Mouse (Mus musculus): ENCODE measurements around the gene Ghdc. TPM values are rescaled to one million over a fixed set of nuclear protein-coding genes. Genes with fewer than 3 reads are reported as not detected.

Gene Ghdc
- polyA plus RNA-seq, 1 experiment, result 18.2 TPM

- WGBS, result under 1% methylated on average over 13 of the region's 13 CpGs
- H3K4me3 ChIP-seq (replicated peaks; ENCODE audit: extremely low read depth, low read depth, low read length), result peak overlapping the region; percentile 98
- TF ChIP-seq CTCF (IDR thresholded peaks at IDR 0.05; ENCODE audit: insufficient read depth, low read length) (no peak), POLR2A (IDR thresholded peaks at IDR 0.05; ENCODE audit: borderline replicate concordance, extremely low read depth, low read depth, low read length) (no peak)
- H3K4me1 ChIP-seq (ENCODE audit: control insufficient read depth, insufficient read depth, low read length), result peaks cover 18% of the 10 kb centered on the region
- no peak for DNase-seq
Measured at GRCm38 (mm10) chr11:100737105-100737733, 33.5 kb downstream of the Ghdc start.

- TF ChIP-seq CTCF (IDR thresholded peaks at IDR 0.05; ENCODE audit: insufficient read depth, low read length) (no peak), POLR2A (IDR thresholded peaks at IDR 0.05; ENCODE audit: borderline replicate concordance, extremely low read depth, low read depth, low read length) (no peak)
- H3K4me1 ChIP-seq (ENCODE audit: control insufficient read depth, insufficient read depth, low read length), result peaks cover 18% of the 10 kb centered on the region
- 44% methylated on average over 4 of the region's 4 CpGs for WGBS
- no peak for DNase-seq
- H3K4me3 ChIP-seq (replicated peaks; ENCODE audit: extremely low read depth, low read depth, low read length), result peak overlapping the region; percentile 98
Measured at GRCm38 (mm10) chr11:100736746-100737080, 34.0 kb downstream of the Ghdc start.

GRCm38 (mm10) chr11:100735954-100736745 lies 34.6 kb downstream of the Ghdc start:
- peak overlapping the region; percentile 47 for H3K4me3 ChIP-seq (replicated peaks; ENCODE audit: extremely low read depth, low read depth, low read length)
- H3K4me1 ChIP-seq (ENCODE audit: control insufficient read depth, insufficient read depth, low read length), result peaks cover 18% of the 10 kb centered on the region
- 33% methylated on average over 14 of the region's 14 CpGs for WGBS
- no peak for TF ChIP-seq CTCF (IDR thresholded peaks at IDR 0.05; ENCODE audit: insufficient read depth, low read length)
- TF ChIP-seq POLR2A (IDR thresholded peaks at IDR 0.05; ENCODE audit: borderline replicate concordance, extremely low read depth, low read depth, low read length), result no peak
- DNase-seq, result no peak

GRCm38 (mm10) chr11:100735134-100735865 lies 35.5 kb downstream of the Ghdc start:
- Histone ChIP-seq H3K4me3 (replicated peaks; ENCODE audit: extremely low read depth, low read depth, low read length) (peak overlapping the region; percentile 14), H3K4me1 (ENCODE audit: control insufficient read depth, insufficient read depth, low read length) (peaks cover 18% of the 10 kb centered on the region)
- 71% methylated on average over 9 of the region's 9 CpGs for WGBS
- DNase-seq, result no peak
- TF ChIP-seq POLR2A (IDR thresholded peaks at IDR 0.05; ENCODE audit: borderline replicate concordance, extremely low read depth, low read depth, low read length) (no peak), CTCF (IDR thresholded peaks at IDR 0.05; ENCODE audit: insufficient read depth, low read length) (no peak)

GRCm38 (mm10) chr11:100730477-100731205 lies 40.1 kb downstream of the Ghdc start:
- WGBS, result 75% methylated on average over 6 of the region's 6 CpGs
- no peak for DNase-seq
- Histone ChIP-seq H3K4me1 (ENCODE audit: control insufficient read depth, insufficient read depth, low read length) (peaks cover 10% of the 10 kb centered on the region), H3K4me3 (replicated peaks; ENCODE audit: extremely low read depth, low read depth, low read length) (no peak overlapping the region)
- TF ChIP-seq POLR2A (IDR thresholded peaks at IDR 0.05; ENCODE audit: borderline replicate concordance, extremely low read depth, low read depth, low read length), result no peak
- TF ChIP-seq CTCF (IDR thresholded peaks at IDR 0.05; ENCODE audit: insufficient read depth, low read length), result no peak

GRCm38 (mm10) chr11:100729976-100730375 lies 40.8 kb downstream of the Ghdc start:
- Histone ChIP-seq H3K4me3 (replicated peaks; ENCODE audit: extremely low read depth, low read depth, low read length) (no peak overlapping the region), H3K4me1 (ENCODE audit: control insufficient read depth, insufficient read depth, low read length) (peaks cover 12% of the 10 kb centered on the region)
- WGBS, result 62% methylated on average over 4 of the region's 4 CpGs
- TF ChIP-seq POLR2A (IDR thresholded peaks at IDR 0.05; ENCODE audit: borderline replicate concordance, extremely low read depth, low read depth, low read length), result no peak
- no peak for TF ChIP-seq CTCF (IDR thresholded peaks at IDR 0.05; ENCODE audit: insufficient read depth, low read length)
- DNase-seq, result no peak

- no peak for DNase-seq
- WGBS, result 79% methylated on average over 6 of the region's 6 CpGs
- TF ChIP-seq CTCF (IDR thresholded peaks at IDR 0.05; ENCODE audit: insufficient read depth, low read length) (no peak), POLR2A (IDR thresholded peaks at IDR 0.05; ENCODE audit: borderline replicate concordance, extremely low read depth, low read depth, low read length) (no peak)
- H3K4me1 ChIP-seq (ENCODE audit: control insufficient read depth, insufficient read depth, low read length), result peaks cover 21% of the 10 kb centered on the region
- no peak overlapping the region for H3K4me3 ChIP-seq (replicated peaks; ENCODE audit: extremely low read depth, low read depth, low read length)
Measured at GRCm38 (mm10) chr11:100728601-100729000, 42.2 kb downstream of the Ghdc start.

GRCm38 (mm10) chr11:100727201-100727600 lies 43.6 kb downstream of the Ghdc start:
- peaks cover 28% of the 10 kb centered on the region for H3K4me1 ChIP-seq (ENCODE audit: control insufficient read depth, insufficient read depth, low read length)
- H3K4me3 ChIP-seq (replicated peaks; ENCODE audit: extremely low read depth, low read depth, low read length), result no peak overlapping the region
- DNase-seq, result no peak
- 88% methylated on average over 3 of the region's 3 CpGs for WGBS
- TF ChIP-seq CTCF (IDR thresholded peaks at IDR 0.05; ENCODE audit: insufficient read depth, low read length) (no peak), POLR2A (IDR thresholded peaks at IDR 0.05; ENCODE audit: borderline replicate concordance, extremely low read depth, low read depth, low read length) (no peak)

Data from lung, adult 2 months (tissue).